Mouse (Mus musculus): Measurements from ENCODE around the gene Gm28374. TPM values are rescaled to one million over a fixed set of nuclear protein-coding genes. Genes with fewer than 3 reads are reported as not detected.

The Gm28374 gene
- total and polyA plus RNA-seq, 3 experiments, result 0.40 TPM; not detected in 2

DNA sequence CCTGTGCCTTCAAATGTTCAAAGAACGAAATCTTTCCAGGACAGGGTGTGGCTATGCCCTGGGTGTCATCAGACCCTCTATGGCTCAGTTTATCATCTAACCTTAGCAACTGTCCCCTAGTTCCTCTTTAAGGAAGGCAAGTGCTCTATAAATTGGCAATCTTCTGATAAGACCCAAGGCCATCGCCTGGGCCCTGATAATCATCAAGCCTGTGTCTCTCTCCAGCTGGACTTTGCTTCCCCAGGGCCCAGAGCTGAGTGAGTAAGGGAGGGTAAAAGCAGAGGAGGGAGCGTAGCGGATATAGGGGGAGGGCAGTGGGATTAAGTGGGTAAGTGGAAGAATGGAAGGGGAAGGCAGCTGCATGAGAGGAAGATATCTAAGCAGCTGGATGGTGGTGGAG, 22.4 kb upstream of the Gm28374 start:
- in situ Hi-C loops (cut with MboI; ENCODE audit: low pct_ligation_motif_present, low pct_unique_long_range_greater_than_20kb, low sequenced_read_pairs), result no loop called here

GRCm38 (mm10) chr19:6102169-6102853, 20.3 kb upstream of the Gm28374 start:
- no peaks in the 10 kb centered on the region for H3K79me2 ChIP-seq (replicated peaks; ENCODE audit: control insufficient read depth, extremely low read depth, insufficient read depth, poor library complexity, severe bottlenecking)
- H3K27me3 ChIP-seq (replicated peaks), result no peaks in the 10 kb centered on the region
- H3K9ac ChIP-seq (ENCODE audit: insufficient read depth, low read depth), result no peak overlapping the region
- H3K4me2 ChIP-seq (ENCODE audit: insufficient read depth, low read depth, poor library complexity, severe bottlenecking), result no peak overlapping the region
- dilution Hi-C loops (cut with MboI; ENCODE audit: extremely low pct_ligation_motif_present, extremely low pct_unique_long_range_greater_than_20kb, low sequenced_read_pairs) (no loop called here), in situ Hi-C loops (cut with MboI; ENCODE audit: low pct_ligation_motif_present, low pct_unique_long_range_greater_than_20kb, low sequenced_read_pairs) (no loop called here)
- peaks cover 12 to 49% of the 10 kb centered on the region in 2 experiments for H3K36me3 ChIP-seq (replicated peaks in 1 of 2; ENCODE audit: control insufficient read depth in 1 of 2, insufficient read depth in 1 of 2, low read length in 1 of 2)
- H3K4me1 ChIP-seq (ENCODE audit: control insufficient read depth in 1 of 2, insufficient read depth in 2 of 2), result peaks cover 0 to 7% of the 10 kb centered on the region in 2 experiments; a peak in 2 of 4 replicates
- H3K4me3 ChIP-seq (replicated peaks in 1 of 3; ENCODE audit: low read depth in 2 of 3, low read length in 2 of 3, poor library complexity in 1 of 3), result no peak overlapping the region
- H3K27ac ChIP-seq (ENCODE audit: insufficient read depth, low read depth), result no peak overlapping the region
- H3K9me3 ChIP-seq (replicated peaks; ENCODE audit: low read length), result no peaks in the 10 kb centered on the region
- TF ChIP-seq POLR2A (IDR thresholded peaks at IDR 0.05; ENCODE audit: low read depth, low read length) (no peak), TBP (conservative IDR thresholded peaks at IDR 0.05; ENCODE audit: low read depth, low read length) (no peak), SMC3 (IDR thresholded peaks at IDR 0.05; ENCODE audit: low read depth, low read length) (no peak), HCFC1 (IDR thresholded peaks at IDR 0.05; ENCODE audit: low read depth, low read length) (no peak), CTCF (conservative IDR thresholded peaks at IDR 0.05 in 1 of 2, IDR thresholded peaks at IDR 0.05 in 1 of 2; ENCODE audit: low read depth in 2 of 2, low read length in 2 of 2) (no peak), NELFE (IDR thresholded peaks at IDR 0.05; ENCODE audit: low read depth, low read length) (no peak), USF1 (IDR thresholded peaks at IDR 0.05; ENCODE audit: low read depth, low read length) (no peak), UBTF (IDR thresholded peaks at IDR 0.05; ENCODE audit: low read depth, low read length) (no peak), GABPA (IDR thresholded peaks at IDR 0.05; ENCODE audit: insufficient replicate concordance, low read depth, low read length) (no peak), ETS1 (conservative IDR thresholded peaks at IDR 0.05; ENCODE audit: low read depth, low read length) (no peak), MEF2A (IDR thresholded peaks at IDR 0.05; ENCODE audit: borderline replicate concordance, low read depth, low read length) (no peak), POLR2AphosphoS2 (IDR thresholded peaks at IDR 0.05; ENCODE audit: low read depth, low read length) (no peak), USF2 (conservative IDR thresholded peaks at IDR 0.05; ENCODE audit: low read depth, low read length) (no peak), E2F4 (IDR thresholded peaks at IDR 0.05; ENCODE audit: insufficient replicate concordance, low read depth, low read length) (no peak), JUN (IDR thresholded peaks at IDR 0.05; ENCODE audit: insufficient read depth, low read depth, low read length) (no peak), ZC3H11A (IDR thresholded peaks at IDR 0.05; ENCODE audit: low read depth, low read length) (no peak), ZNF384 (IDR thresholded peaks at IDR 0.05; ENCODE audit: low read depth, low read length) (no peak)
- no peak for DNase-seq (ENCODE audit: extremely low read depth)

More for the DNA sequence above, 22.4 kb upstream of the Gm28374 start:
- no peaks in the 10 kb centered on the region for H3K79me2 ChIP-seq (replicated peaks; ENCODE audit: control insufficient read depth, extremely low read depth, insufficient read depth, poor library complexity, severe bottlenecking)
- peaks cover 0 to 41% of the 10 kb centered on the region in 2 experiments for H3K36me3 ChIP-seq (replicated peaks in 1 of 2; ENCODE audit: control insufficient read depth in 1 of 2, insufficient read depth in 1 of 2, low read length in 1 of 2)
- TF ChIP-seq JUN (IDR thresholded peaks at IDR 0.05; ENCODE audit: insufficient read depth, low read depth, low read length) (no peak), USF2 (conservative IDR thresholded peaks at IDR 0.05; ENCODE audit: low read depth, low read length) (no peak), RAD21 (IDR thresholded peaks at IDR 0.05; ENCODE audit: low read depth, low read length) (no peak), CHD2 (IDR thresholded peaks at IDR 0.05; ENCODE audit: low read length) (no peak), POLR2AphosphoS2 (IDR thresholded peaks at IDR 0.05; ENCODE audit: low read depth, low read length) (no peak), BHLHE40 (IDR thresholded peaks at IDR 0.05; ENCODE audit: low read depth, low read length) (no peak), GABPA (IDR thresholded peaks at IDR 0.05; ENCODE audit: insufficient replicate concordance, low read depth, low read length) (no peak), UBTF (IDR thresholded peaks at IDR 0.05; ENCODE audit: low read depth, low read length) (no peak), IRF4 (IDR thresholded peaks at IDR 0.05; ENCODE audit: low read depth, low read length) (no peak)
- no peak overlapping the region for H3K4me2 ChIP-seq (ENCODE audit: insufficient read depth, low read depth, poor library complexity, severe bottlenecking)
- no peaks in the 10 kb centered on the region for H3K9me3 ChIP-seq (replicated peaks; ENCODE audit: low read length)
- no peak overlapping the region for H3K4me3 ChIP-seq (replicated peaks in 1 of 3; ENCODE audit: low read depth in 2 of 3, low read length in 2 of 3, poor library complexity in 1 of 3)
- no peak overlapping the region for H3K9ac ChIP-seq (ENCODE audit: insufficient read depth, low read depth)
- peaks cover 0 to 7% of the 10 kb centered on the region in 2 experiments; a peak in 2 of 4 replicates for H3K4me1 ChIP-seq (ENCODE audit: control insufficient read depth in 1 of 2, insufficient read depth in 2 of 2)
- no peak overlapping the region for H3K27ac ChIP-seq (ENCODE audit: insufficient read depth, low read depth)
- H3K27me3 ChIP-seq (replicated peaks), result no peaks in the 10 kb centered on the region
- DNase-seq (ENCODE audit: extremely low read depth), result no peak
- dilution Hi-C loops (cut with MboI; ENCODE audit: extremely low pct_ligation_motif_present, extremely low pct_unique_long_range_greater_than_20kb, low sequenced_read_pairs), result no loop called here

Data from CH12.LX (cell line).